Mouse (Mus musculus): ENCODE results near the gene Mlx.

DNA sequence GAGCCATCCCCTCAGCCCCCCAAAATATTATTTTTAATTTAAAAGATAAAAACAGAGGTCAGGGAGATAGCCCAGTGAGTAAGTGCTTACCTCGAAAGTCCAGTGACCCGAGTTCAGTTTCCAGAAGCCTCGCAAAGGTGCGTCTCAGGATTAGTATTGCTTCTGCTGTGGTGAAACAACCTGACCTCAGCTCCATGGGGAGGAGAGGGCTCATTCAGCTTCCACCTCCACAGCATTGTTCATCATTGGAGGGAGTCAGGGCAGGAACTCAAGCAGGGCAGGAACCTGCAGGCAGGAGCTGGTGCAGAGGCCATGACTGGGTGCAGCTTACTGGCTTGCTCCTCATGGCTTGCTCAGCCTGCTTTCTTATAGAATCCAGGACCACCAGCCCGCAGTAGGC lies 26.0 kb upstream of the Mlx start:
- TF ChIP-seq ZC3H11A (IDR thresholded peaks at IDR 0.05; ENCODE audit: borderline replicate concordance, low read depth, low read length) (no peak), CHD2 (IDR thresholded peaks at IDR 0.05; ENCODE audit: low read depth, low read length) (no peak), MAFK (IDR thresholded peaks at IDR 0.05; ENCODE audit: insufficient read depth, low read depth, low read length) (no peak), ZNF384 (IDR thresholded peaks at IDR 0.05; ENCODE audit: low read depth, low read length) (no peak)
